Mouse (Mus musculus) testis, postnatal 10 days (tissue): ENCODE measurements around the gene Nlk.
A peak's percentile ranks its signal among the peaks of the same experiment; 100 is the strongest.

Source experiments
- DNase-seq: peaks from one replicate; pipeline ENCODE4 v3.0.0; 2021; ENCODE audit warnings: low spot score

The Nlk gene

GRCm38 (mm10) chr11:78696777-78697752, at the start of gene Nlk:
Nlk (minus strand) TSS chr11:78697373.
- peak; percentile 99 for DNase-seq

- DNase-seq: no peak
These were observed 49.1 kb upstream of the Nlk start for GRCm38 (mm10) chr11:78746264-78746663.

DNA sequence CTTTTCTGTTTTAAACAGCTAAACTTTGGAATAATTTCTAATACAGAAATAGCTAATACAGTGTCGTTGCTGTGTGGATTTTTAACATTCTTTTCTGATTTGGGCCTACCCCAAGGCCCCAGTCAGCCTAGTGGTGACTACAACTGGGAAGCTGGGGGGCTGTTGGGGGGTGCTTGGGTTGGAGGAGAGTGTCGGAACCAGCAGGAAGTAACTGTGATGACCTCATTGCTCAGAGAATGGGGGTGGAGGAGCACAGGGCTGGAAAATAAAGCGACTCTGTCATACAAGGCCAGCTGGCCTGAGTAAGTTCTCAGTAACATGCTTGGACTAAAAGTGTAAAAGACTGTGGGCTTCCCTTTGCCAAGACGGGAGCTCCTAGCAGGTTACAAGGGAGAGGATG, 48.3 kb upstream of the Nlk start:
- DNase-seq: no peak

GRCm38 (mm10) chr11:78742461-78742860, 45.3 kb upstream of the Nlk start:
- DNase-seq: no peak

GRCm38 (mm10) chr11:78741958-78742357, 44.8 kb upstream of the Nlk start:
- no peak for DNase-seq

DNA sequence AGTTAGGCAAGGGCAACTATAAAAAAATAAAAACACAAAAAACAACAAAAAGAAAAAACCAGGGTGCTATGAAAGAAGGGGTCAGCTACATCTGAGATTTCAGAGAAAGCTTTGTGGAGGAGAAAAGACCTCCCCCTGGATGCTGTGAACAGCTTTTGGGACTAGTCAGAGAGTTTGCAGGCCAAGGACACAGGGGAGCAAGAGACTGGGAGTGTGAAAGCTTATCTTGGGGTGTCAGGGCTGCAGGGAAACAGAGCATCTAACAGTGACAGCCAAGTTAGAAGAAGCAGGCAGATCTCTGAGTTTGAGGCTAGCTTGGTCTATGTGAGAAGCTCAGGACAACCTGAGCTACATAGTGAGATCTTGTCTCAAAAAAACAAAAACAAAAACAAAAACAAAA, 42.2 kb upstream of the Nlk start:
- no peak for DNase-seq

DNA sequence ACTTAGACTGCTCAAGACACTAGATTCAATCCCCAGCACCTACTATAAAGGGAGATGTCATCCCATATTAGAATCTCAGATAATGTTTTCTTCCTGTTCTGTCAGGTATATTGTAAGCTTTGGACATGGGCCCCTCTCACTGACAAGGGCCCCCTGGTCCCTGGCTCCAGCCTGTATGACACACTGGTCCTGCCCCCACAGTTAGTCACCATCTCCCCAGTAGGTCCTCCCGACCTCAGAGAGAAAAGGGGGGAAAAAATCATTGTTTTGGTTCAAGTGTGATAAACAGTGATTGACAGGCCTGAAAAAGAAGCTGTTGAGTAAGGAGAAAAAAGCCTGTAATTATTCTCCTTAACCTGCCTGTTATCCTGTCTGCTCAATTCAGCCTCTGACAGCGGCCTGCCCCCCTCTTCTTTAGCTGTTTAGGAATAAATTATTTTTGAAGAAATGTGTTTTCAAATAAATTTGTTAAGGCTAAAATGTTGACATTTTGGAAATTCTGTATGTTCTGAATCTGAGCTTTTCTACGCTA, 39.8 kb upstream of the Nlk start:
- no peak for DNase-seq

- DNase-seq: no peak
These were observed 38.0 kb upstream of the Nlk start for GRCm38 (mm10) chr11:78735168-78735567.

- no peak for DNase-seq
These were observed 35.4 kb upstream of the Nlk start for GRCm38 (mm10) chr11:78732619-78733018.

GRCm38 (mm10) chr11:78730902-78731301, 33.7 kb upstream of the Nlk start:
- no peak for DNase-seq

- no peak for DNase-seq
These were observed 30.9 kb upstream of the Nlk start for GRCm38 (mm10) chr11:78728041-78728440.

DNA sequence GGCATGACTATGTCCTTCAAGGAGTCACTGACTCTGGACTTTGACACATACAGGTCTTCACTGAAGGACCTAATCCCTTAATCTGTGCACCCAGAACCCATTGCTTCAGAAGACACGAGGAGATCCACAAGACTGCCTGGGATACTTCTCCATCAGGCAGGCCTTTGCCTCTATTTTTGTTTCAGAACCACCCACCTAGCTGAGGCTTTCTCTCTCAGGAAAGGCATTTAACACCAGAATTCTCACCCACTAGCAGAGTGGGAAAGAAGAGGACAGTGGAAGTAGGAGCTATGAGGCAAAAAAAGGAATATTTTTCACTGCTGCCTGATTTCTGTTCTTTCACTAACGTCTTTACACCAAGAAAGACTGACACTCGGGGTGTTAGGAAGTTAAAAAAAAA, 29.2 kb upstream of the Nlk start:
- DNase-seq: no peak

GRCm38 (mm10) chr11:78724792-78725191, 27.6 kb upstream of the Nlk start:
- DNase-seq: no peak

DNA sequence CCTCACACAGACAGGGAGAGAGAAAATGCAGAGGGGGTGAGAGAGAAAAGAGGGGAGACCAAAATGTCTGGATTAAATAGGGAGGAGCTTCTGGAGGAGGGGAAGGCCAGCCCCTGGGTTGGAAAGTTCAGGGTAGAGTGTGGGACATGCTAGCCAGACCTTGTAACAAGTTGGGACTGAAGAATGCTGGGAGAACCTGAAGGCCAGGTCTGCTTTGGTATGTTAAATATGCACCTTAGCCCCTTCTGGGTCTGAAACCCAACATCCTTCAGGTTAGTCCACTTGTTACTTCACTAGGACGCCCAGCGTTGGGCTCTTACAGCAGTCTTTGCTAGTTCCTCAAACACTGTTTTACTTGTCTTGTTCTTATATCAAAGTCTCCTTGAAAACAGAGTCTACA, 24.2 kb upstream of the Nlk start:
- DNase-seq: no peak

DNA sequence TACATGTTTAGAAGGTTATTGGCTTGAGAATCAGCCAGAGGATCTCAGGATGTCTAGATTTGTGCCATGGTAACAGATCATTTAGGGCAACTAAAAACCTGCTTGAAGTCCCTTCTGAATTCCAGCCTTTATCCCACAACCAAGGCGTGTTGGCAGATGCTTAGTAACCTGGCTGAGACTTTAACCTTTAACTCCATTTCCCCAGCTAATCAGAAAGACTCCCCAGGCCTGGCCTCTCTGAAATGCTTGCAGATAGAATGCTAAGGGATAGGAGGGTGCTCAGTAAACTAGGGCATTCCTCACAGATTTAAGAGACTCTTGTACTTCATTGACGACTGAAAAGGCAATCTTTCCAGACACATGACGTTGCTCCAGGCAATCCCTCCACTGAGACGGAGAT, 20.5 kb upstream of the Nlk start:
- no peak for DNase-seq

DNA sequence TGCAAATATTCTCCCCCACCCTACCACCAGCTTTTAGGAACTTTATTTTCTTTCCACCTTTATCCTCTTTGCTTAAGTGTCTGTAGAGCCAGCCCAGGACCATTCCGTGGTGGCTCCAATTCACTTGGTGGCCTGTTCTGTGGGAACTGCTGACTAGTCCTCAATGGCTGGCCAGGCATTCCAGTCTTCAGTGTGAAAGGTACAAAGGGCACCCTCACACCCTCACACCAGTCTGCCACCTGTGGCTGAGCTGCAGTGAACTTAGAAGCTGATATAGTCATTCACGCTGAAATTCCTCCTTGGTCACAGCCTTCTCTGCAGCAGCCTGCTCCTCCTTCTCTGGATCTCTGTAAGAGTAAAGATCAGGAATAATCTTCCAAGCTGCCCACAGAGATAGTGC, 11.5 kb upstream of the Nlk start:
- DNase-seq: no peak

DNA sequence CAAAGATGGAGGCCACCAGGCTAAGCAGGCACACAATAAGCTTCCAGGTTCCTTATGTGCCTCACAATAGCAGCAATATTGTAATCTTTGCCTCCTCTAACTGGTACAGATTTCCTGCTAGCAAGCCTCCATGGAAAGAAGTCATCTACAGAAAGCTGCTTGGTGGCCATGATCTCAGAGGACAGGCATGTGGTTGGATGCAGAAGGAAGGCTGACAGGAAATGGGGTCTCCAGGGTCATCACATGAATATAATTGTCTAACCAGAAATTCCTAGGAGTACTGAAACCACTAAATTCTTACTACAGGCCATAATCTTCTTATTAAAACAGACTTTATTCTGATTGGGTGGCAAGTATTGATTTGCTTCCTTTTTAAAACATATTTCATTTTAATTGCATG, 8.9 kb upstream of the Nlk start:
- no peak for DNase-seq

- DNase-seq: no peak
These were observed 5.9 kb upstream of the Nlk start for GRCm38 (mm10) chr11:78703085-78703484.

DNA sequence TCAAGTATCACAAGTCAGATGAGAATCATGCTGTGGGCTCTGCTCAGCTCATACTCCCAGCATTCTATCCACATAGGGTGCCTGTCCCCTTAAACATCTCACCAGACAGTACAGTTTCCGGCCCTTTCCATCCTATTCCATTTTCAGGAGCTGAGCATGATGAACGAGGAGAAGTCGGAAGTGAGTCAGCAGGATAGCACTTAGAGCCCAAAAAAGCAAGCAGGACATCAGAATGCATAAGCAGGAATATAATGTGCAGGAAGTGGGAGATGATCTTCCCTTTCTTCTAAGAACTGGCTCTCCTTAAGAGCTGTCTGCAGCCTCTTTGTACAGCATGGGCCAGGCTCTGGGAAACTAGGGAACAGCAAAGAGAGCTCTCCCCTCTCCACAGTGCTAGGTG, 5.1 kb upstream of the Nlk start:
- no peak for DNase-seq

GRCm38 (mm10) chr11:78697753-78698171, 589 bp upstream of the Nlk start:
- peak; percentile 93 for DNase-seq

GRCm38 (mm10) chr11:78694249-78694648, 2.9 kb downstream of the Nlk start:
- no peak for DNase-seq

DNA sequence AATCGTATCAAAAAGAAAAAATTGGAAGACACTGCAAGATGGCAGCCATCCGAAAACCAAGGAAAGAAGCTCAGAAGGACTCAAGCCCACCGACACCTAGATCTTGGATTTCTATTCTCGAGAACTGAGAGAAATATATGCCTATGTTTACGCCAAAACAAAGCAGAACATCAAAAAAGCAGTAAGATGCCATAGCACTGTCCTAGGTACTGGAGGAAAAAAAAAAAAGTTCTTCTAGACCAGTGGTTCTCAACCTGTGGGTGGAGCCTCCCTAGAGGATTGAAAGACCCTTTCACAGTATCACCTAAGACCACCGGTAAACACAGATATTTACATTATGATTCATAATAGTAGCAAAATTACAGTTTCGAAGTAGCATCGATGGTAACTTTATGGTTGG, 3.9 kb downstream of the Nlk start:
- no peak for DNase-seq

- DNase-seq: no peak
These were observed 6.0 kb downstream of the Nlk start for GRCm38 (mm10) chr11:78691201-78691600.

DNA sequence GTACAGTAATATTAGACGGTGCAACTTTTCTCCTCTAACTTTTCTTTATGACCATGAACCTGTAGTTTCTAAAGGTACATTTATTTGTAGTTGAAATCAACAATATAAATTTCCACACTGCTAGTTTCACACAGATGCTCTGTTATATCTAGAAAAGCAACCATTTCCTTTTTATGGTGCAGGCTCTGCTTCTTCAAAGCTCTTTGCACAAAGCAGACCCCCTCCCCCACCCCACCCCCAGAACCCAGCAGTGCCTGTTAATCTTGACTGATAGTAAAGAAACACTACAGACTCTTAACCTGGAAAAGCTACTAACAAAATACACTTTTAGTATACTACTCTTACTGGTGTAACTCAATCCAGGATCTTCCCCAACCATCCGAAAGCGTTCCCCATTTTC, 6.6 kb downstream of the Nlk start:
- no peak for DNase-seq
